Mouse (Mus musculus) telencephalon, adult 2 months (tissue): Measurements from ENCODE around the gene Csnk2a2.
A peak's percentile ranks its signal among the peaks of the same experiment; 100 is the strongest.

Experiments
- DNase-seq: peaks from one replicate; pipeline ENCODE4 v3.0.0-alpha.2; 2011; ENCODE audit warnings: low read depth, low spot score

Csnk2a2 gene

DNA sequence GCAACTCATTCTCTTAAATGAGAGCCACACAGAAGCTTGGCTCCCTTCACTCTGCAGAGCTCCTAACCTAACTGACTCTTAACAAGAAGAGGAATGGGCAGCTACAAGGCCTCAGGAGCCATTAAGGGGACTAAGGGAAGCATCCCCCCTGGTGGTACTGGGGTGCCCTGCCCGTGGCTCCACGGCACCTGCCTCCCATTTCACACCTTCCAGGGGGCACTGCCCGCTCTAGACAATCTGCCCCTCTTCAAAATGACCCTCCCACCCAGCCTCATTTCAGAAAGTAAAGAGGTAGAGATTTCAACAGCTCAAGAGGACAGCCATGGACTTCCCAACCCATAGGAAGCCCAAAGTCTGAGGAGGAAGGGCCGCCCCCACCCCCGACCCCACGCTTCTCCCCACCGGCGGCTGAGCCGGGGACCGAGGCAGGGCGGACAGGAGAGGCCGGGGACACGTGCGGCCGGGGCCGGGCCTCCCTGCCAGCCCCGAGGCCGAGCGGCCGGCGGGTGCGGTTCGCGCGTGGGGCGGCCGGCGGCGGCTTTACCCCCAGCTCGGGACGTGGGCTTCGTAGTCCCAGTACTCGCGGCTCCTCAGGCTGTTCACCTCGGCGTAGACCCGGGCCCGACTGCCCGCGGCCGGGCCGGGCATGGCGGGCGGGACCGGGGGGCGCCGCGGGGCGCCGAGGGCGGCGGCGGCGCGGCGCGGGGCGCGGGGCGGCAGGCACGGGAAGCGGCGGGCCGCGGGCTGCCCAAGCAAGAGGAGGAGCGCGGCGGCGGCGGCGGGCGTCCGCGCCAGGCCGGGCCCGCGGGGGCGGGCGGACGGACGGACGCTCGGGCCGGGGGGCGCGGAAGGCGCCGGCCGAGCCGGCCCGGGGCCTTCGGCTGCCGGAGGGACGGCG lies 1.8 kb downstream of the Csnk2a2 start:
- no peak for DNase-seq

DNA sequence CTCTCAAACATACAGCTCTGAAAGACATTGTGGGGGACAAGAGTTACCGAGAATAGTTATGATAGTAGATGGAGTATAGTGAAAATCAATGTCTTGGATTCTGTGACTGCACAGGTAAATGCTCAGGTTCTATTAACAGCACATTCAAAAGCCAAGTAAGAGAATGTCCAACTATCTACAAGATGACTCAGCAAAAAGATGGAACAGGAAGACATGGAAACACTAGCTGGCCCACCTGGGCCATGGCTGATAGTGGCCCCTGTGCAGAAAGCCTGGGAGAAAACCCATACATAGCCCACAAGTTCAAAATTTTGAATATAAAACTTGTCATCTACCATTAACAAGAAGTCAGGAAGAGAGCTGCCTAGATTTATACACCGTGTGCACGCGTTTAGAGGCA lies 19.8 kb downstream of the Csnk2a2 start:
- no peak for DNase-seq

DNA sequence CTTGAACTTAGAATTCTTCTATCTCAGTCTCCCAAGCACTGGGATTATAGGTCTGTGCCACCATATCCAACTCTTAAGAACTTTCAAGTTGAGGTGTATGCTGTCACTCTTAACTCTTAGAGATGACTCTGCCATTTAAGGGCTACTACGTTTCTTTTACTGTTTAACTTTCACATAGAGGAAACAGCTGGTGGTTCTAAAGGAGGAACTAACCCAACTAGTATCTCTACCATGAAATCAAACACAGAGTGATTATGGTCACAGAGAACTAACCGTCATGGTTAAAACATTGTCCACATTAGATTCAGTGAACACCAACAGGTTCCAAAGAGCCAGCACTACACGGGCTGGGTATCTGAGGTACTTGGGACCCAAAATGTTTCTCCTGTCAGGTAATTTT lies 20.8 kb downstream of the Csnk2a2 start:
- DNase-seq, result no peak

DNA sequence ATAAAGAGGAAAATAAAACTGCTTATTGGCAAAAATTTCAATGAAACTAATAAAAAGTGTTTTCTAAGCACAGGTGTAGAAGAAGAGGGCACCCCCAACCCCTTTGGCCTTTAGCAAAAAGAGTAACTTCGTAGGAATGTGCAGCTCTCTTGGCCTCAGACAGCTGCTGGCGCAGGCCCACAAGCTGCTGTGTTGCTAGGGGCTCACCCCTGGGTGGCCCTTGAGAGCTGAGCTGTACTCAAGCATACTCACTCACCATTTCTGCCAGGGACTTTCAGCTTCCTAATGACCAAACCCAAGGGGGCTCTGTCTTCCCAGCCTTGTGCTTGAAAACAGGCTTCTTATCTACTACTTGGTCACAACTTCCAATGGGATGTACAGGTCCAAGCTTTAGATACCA lies 23.3 kb downstream of the Csnk2a2 start:
- DNase-seq, result no peak

DNA sequence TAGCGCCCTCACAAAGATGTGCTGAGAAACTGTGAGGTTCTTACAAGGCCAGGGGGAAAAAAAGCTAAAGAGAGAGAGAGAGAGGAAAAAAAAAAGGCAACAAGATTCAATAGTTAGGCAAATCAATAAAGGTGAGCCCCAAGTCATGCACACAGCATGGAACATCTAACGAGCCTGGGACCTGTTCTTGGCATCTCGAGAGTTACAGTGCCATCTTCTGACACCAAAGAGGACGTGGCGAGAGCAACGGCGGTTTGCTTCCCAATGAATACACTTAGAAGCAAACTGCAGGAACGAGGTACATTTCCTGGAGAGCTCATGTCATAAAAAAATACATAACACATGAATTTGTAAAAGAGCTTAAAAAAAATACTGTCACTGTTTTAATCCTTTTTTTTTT lies 37.3 kb downstream of the Csnk2a2 start:
- DNase-seq, result no peak

DNA sequence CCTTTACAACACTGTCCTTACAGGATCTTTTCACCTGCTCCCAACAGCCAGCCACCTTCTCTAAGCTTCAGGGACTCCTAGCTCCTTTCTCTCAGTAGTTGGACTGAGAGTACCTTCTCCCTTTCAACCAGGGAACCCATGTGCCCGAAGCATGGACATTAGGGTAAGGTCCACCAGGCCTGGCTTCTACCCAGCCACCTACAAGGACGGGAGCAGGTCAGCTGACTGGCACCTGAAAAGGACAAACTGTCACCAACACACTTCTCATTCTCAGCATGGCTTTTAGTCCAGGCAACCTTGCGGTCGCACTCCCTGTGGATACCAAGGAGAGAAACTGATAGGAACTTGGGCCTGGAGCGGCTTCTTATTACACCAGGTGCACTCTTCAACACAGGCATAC lies 39.6 kb downstream of the Csnk2a2 start:
- DNase-seq, result no peak

DNA sequence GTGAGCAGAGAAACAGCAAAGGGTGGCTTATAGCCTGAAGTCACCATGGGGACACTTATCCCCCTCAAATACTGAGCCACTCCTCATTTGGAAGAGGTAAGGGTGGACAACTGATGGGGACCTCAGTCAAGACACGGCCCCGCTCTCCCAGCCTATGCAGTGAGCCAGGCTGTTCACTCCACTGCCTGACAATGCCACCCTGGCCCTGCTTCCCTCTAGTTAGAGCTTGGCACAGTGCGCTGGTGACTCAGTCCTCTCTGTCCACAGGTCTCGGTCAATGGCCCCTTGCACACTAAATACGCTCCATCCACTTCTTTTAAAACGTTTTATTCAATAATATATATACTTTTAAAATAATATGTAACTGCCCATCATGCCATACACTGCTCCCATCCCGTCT lies 42.2 kb downstream of the Csnk2a2 start:
- no peak for DNase-seq

DNA sequence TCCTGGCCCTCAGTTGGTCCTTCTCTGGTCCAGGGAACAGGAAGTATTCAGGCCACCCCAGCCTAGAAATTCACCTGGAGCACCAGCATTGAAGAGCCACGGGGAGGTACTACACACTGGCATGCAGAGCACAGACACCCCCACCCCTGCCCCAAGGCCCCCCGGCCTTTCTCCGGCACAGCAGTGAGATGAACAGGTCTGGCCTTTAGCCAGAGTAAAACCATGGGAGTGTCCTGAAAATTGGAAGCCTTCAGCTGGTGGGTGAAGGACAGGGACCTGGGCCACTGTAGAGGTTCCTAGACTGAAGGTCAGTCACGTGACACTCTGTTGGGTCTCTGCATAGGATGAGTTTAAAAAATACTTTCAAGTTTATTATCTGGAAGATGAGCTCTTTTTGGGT lies 44.8 kb downstream of the Csnk2a2 start:
- DNase-seq, result no peak

DNA sequence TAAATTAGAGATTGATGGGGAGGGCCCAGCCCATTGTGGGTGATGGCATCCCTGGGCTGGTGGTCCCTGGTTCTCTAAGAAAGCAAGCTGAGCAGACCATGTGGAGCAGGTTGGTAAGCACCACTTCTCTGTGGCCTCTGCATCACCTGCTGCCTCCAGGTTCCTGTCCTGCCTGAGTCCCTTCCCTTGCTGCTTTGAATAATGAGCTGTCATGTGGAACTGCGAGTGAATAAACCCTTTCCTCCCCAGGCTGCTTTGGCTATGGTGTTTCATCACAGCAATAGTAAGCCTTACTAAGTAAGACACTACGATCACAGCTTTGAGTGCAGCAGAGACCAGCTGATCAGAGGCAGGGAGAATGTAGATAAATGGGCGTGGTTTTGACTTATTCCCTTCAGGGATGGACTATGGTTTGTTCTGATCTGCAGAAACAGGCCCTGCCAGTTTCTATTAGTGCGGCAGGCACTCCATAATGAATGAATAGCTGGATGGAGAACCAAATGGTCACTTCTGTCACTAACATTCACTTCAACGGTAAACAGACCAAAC lies 48.3 kb downstream of the Csnk2a2 start:
- no peak for DNase-seq

DNA sequence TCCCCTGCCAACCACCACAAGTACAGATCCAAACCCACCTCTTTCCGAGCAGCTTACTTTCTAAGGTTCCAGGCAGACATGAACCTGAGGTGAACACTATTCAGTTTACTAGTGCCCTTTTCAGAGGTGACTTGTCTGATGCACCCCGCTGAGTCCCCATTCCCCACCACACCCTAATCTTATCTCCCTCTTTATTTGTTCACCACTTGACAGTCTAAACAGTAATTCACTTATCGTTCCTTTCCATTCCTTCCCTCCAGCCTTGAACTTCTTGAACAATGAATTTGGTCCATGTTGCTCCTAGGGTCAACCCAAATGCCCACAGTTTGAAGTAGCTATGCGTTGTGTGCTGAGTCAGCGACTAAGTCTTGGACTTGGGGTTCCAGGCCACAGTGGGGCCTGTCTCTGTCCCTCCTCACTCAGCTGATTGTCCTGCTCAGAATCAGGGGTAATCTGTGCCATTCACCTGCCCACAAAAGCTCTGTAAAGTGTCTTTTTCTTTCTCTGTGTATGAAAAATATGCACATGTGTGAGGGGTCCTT lies 49.6 kb downstream of the Csnk2a2 start:
- DNase-seq, result no peak

DNA sequence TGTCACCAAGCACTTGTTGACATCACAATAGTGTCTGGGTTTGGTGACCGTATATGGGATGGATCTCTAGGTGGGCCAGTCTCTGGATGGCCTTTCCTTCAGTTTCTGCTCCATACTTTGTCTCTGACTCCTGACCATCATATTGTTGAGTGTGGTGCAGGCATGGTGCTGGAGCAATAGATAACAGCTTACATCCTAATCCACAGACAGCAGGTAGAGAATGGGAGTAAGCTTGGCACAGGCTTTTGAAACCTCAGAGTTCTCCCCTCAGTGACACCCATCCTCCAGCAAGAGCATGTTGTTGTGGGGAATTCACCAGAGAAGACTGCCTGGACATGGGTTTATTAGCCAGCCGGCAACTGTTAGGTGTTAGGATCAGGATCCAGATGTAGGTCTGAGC lies 50.4 kb downstream of the Csnk2a2 start:
- no peak for DNase-seq

DNA sequence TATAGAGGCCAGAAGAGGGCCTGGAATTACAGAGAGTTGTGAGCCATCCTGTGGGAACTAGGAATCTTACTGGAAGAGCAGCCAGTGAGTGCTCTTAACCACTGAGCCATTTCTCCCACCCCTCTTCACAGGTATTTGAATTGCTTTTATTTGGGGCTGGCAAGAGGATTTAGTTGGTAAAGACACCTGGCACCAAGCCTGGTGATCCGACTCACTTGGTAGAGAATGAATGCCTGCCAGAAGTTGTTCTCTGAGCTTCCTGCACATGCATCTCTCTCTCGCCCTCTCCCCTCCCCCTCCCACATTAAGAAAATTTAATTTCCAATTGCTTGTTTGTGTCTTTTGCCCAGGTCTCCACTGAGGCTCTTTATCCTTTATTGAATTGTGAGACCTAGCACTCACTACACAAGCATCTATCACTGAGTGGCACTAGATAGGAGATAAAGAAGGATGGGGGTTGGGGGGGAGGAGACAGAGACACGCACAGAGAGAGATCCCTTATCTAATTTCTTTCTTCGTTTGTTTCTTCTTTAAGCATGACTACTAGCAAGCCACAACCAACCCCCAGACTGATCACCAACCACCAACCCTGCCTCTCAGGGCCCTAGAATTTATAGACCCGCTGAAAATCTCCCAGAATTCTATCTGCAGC lies 52.4 kb downstream of the Csnk2a2 start:
- DNase-seq, result no peak

DNA sequence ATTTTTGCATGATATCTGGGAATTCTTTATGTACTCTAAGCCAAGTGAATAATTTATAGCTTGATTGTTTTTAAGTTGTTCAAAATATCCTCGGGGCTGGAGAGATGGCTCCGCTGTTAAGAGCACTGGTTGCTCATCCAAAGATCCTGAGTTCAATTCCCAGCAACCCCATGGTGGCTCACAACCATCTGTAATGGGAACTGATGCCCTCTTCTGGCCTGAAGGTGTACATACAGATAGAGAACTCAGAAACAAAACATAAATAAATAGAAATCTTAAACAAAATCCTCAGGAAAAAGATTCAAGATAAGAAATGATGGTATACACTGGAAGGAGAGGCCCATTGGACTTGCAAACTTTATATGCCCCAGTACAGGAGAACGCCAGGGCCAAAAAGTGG lies 53.9 kb downstream of the Csnk2a2 start:
- no peak for DNase-seq

DNA sequence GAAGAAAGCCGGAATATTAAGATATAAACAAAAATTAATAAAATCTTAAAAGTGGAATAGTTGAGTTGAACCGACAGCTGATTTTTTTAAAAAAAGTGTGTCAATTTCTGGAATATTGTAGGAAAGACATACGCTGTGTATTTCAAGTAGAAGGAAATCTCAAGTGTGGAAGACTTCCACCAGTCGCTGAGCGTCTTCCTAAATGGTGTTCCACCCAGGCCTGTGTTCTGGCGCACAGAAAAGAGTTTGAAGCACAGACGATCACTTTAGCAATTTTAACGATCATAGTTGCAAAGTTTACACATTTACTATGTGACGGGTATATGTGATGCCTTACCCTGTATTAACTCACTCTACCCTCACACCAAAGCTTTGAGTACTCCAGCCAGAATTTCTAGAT lies 54.4 kb downstream of the Csnk2a2 start:
- no peak for DNase-seq

DNA sequence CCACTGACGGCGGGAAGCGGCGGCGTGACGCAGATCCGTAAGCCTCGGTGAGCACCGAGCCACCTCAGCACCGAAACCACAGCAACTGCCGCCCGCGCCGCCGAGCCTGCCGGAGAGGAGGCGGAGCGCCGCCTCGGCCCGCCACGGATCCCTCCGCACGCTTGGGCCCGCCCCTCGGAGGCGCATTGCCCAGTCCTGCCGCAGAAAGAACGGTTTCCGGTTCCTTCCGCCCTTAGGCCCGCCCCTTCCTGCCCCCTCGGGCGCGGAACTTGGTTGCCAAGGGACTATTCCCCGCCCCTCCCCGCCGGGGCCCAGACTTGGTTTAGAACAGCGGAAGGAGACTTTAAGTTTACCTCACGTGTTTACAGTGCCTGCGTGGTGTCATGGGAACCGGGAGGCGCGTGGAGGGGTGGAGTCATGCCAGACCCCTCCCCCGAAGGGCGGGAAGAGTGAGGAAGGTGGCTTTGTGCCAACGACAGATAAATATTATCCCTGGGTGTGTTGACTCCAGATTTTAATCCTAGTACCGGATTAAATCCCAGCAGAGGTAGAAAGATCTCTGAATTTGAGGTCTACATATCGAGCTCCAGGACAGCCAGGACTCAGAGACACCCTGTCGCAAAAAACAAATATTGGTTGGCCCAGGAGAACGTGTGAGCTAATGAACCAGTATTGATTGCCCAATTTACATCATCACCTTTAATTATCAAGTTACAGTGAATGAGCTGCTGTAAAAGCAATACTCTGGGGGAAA lies 55.0 kb downstream of the Csnk2a2 start, which contains the start of gene Cfap20:
Gene Cfap20 (minus strand): TSS at position 184 of the 754 bp plus-strand sequence.
- DNase-seq, result peak; percentile 99

DNA sequence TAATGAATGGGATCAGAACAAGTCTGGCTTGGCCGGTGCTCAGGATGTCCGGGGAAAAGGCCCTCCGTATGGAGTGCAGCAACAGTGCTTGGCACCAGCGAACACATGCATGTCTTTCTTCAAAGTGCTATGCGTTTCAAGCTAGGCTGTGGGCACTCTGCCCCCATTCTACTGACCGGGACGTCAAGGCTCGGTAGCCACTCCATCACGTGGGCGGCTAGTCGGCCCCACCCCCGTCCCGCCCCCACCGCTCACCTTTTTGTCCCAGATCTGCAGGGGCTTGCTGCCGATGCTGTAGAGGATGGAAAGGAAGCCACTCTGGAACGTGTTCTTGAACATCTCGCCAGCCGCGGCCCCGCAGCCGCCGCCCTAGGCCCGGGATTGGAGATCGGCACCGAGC lies 55.6 kb downstream of the Csnk2a2 start:
- no peak for DNase-seq

DNA sequence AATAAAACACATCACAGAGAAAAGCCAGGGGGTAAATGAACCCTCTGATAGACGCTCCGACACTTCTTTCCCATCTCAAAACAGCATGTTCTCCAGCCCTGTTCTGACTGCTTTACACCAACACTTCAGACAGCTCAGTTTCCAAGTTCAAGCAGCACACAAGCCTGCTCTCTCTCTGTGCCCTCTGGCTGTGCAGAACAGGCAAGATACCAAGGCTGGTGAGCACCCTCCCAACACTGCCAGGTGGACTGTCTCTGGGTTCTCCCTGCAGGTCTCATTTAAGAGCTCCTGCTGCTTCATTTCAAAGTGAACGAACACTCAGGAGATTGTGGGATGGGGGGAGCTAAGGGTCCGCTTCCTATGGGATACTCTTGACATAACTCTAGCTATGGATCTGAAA lies 56.7 kb downstream of the Csnk2a2 start:
- DNase-seq, result no peak

DNA sequence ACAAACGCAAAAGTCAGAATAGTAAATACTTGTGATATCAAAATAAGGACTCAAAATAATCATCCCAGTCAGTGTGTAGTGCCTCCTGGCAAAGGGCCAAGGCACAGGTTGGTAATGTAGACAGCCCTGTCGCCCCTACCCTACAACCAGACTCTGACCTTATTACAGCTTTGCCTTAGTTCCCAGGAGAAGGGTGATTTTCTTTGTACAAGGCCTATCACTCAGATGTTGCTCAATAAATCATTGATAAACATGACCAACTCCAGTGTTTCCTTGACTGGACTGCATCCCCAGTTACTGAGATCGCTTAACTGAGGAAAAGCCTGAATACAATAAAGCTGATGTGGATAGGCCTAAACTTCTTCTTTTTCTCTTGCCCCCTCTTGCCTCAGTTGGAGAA lies 57.4 kb downstream of the Csnk2a2 start:
- DNase-seq, result no peak

DNA sequence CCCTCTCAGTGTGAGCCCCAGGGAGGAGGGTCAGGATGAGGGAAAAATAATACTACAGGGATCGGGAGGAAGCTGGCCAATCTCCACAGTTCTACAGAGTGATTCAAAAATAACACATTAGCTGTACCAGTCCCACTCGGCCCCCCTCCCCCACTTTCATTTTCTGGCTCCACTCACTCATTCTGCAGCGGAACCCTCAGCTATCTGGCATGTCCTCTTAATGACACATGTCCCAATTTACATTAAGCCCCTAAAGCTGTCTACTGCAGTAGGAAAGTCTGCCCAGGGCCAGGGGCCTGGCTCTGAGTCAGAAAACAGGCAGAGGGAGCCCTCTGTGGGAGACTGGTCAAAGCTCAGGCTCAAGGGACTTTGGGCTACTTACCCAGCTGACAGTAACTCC lies 59.9 kb downstream of the Csnk2a2 start:
- DNase-seq, result peak; percentile 45

DNA sequence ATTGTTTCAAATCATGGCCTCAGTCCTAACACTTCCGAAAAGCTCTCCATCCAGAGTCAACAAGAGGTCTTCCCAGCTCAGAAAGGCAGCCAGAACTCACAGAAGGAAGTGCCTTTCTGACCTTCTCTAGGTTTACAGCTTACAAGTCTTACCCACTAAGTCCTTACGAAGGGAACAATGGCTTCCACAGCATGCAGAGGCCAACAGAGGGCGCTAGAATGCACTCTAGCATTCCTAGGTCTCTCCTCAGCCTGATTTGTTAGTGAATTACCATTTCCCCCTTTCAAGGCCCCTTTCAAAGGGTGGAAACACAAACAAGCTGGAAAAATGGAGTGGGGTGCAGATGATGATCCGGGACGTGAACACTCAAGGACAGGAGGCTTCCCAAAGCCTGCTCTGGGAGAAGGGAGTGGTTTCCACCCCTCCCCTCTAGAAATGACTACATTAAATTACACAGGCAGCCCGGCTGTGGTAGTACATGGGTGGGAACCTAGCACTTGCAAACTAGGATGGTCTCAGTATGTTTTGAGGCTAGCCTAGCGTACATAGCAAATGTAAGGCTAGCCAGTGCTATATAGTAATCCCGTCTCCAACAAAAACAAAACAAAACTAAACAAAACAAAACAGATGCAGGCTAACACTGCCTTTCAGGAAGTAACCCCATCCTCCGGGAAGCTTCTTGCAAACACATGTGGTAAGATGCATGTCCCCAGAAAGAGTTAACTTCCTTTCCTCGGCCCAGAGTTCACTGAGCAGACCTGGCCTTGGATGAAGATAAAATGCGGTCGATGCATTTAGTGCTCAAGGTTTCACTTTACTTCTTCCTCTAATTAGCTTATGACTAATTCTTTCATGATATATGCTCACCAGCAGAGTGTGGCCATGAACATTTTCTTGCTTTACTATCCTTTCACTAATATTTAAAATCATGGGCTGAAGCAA lies 62.0 kb downstream of the Csnk2a2 start:
- no peak for DNase-seq
